Mouse (Mus musculus) right cerebral cortex, postnatal 25 days (tissue): ENCODE measurements around the gene Tns1.
"Not testable (repeated sequence)": the region's sequence is repeated elsewhere in the genome, so short reads cannot be mapped to it uniquely, and the experiment has no call there.

Experiments used
- DNase-seq: peaks from one replicate; pipeline ENCODE4 v3.0.0; 2022

Gene Tns1

DNA sequence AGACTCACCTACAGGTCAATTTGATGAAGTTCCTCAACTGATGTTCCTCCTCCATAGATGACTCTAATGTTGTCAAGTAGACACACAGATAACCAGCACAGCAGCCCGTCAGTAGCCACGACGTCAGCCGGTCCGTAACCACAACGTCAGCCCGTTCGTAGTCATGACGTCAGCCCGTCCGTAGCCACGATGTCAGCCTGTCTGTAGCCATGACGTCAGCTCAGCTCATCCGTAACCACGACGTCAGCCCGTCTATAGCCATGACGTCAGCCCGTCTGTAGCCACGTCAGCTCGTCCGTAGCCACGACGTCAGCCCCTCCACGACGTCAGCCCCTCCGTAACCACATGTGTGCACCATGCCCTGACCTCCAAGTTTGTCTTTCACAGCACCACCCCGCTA, 217.1 kb downstream of the Tns1 start:
- DNase-seq: no peak

DNA sequence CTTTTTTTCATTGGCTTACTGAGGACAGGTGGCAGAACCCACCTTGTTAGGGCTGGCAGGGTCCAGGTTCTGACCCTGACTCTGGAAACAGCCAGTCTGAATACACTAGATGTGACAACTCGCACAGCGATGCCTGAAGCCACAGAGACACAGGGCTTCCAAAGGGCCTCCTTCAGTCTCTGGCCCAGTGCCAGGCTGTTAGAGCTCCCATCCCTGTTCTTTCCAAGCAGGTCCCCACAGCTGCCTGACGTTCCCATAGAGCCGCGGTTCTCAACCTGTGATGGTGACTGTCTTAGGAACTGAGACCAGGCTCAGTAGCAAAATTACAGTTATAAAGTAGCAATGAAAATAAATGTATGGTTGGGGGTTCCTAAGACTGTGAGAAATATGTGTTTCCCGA, 217.9 kb downstream of the Tns1 start:
- no peak for DNase-seq

DNA sequence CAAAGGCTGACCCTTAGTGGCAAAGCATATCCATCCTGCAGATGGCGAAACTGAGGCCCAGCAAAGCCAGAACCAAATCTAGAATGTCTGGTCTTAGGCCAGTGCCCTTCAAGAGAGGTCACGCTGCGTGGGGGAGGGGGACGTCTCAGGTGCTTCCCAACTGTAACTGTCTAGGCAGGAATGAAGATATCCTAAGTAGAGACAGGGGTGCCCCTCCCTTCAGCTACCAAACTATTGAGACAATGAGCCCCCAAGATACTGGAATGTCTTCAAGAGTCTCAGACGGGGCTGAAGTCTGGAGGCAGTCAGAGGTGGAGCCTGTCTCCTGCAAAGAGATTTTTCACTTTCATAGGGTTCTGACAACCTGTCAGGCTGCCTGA, 218.4 kb downstream of the Tns1 start:
- DNase-seq: no peak

DNA sequence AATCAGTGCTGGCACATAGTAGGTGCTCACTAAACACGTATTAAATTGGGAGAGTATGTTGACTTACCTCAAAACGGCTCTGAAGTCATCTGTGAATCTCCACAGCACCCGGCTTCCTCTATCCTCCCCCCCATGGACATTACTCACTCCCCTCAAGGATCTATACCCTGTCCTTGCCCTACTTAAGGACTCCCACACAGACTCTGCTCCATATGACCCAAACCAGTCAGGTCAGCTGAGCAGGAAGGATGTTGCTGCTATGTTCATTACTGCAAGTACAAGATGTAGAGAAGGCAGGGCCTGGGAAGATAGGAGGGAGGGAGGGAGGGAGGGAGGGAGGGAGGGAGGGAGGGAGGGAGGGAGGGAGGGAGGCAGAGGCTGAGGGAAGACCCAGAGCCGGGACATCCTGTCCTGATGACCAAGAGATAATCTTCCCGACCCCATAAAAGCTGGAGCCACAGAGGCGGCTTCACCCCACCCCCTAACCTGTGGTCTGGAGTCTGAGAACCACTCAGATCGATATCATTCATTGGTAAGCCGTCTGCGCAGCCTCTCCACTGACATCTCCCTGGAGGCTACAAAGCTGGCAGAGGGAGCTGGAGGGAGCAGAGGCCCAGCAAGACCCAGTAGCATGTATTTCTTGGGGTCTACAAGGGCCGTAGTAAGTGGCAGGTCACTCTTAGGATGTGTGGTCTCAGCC, 219.0 kb downstream of the Tns1 start:
- no peak for DNase-seq

DNA sequence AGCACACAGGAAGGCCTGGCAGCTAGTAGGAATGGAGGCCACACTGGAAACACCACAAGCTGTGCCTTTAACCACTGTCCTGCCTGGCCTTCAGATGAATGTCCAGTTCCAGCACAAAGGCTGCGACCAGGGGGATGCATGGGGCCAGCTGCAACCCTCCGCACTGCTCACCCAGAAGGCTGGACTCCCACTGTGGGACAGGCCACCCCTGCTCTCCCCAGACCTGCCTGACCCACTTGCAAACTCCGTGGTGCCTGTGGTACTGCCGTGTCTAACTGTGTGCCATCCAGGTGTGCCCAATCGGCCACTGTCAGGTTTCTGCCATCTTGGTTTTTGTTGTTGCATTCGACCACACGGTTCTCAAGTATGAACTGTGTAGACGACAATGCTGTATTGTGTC, 219.6 kb downstream of the Tns1 start:
- DNase-seq: no peak

DNA sequence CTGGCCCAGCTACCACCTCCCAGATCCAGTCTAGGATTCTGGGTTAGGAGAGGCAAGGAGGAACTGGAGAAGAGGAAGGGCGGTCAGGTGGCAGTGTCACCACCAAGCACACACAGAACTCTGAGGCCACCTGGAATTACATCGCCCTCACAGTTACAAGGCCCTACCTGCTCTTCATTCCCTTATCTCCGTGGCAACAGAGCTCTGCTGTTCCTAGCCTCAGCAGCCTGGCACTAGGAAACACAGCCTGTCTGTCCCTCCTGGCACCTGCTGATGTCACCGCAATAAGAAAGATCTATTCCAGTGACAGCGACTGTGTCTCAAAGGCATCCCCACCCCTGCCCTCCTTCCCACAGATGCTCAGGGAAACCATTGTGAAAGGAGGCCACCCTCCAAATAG, 221.2 kb downstream of the Tns1 start:
- DNase-seq: no peak

DNA sequence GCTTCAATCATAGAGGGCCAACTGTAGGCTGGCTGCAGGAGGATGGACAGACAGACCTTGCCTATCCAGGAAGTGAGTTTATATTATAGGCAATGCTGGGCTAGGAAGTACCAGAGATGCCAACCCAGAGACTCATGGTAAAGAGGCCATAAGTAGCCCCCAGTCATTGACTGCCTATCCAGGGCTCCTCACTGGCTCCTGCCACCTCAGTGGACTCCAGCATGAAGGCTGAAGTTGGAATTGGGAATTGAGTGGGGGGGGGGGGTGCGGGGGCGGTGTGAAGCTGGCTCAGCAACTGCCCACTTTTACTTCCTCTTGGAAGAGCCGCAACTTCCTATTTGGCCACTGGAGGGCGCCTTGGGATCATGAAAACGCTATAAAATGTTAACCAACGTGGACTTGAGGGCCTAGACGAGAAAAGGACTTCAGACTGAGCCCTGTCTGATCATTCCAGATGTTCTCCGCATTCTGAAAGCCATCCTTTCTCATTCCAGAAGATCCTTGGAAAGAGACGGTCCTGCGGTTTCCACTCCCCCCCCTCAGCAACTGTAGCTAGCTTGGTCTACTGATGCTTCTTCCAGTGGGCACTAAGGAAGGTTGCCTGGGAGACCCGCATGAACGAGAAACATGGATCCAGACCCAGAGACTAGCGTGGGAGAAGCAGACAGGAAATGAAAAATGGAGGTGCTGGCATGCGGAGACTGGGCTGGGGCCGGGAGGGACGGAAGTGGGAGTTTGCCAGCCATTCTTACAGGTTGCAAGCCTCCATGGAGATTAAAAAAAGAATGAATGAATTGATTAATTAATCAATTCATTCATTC, 221.9 kb downstream of the Tns1 start:
- DNase-seq: peak; percentile 59

DNA sequence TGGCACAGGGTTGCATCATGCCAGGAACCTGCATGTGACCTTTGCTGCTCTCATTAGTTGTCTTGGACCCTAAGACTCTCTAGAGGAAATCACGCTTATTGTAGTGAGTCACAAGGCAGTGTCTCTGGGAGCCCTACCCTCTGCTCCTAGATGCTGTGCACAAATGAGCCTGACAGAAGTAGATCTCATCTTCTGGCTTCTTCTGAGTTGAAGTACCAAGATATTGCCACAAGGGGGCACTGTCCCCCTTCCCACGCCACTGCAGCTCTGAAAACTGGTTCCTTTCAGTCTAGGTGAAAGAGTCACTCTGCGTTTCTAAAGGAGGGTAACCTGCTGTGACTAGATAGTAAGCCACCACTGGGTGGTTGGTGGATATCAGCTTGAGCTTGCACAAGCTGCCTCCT, 222.8 kb downstream of the Tns1 start:
- DNase-seq: peak; percentile 76

DNA sequence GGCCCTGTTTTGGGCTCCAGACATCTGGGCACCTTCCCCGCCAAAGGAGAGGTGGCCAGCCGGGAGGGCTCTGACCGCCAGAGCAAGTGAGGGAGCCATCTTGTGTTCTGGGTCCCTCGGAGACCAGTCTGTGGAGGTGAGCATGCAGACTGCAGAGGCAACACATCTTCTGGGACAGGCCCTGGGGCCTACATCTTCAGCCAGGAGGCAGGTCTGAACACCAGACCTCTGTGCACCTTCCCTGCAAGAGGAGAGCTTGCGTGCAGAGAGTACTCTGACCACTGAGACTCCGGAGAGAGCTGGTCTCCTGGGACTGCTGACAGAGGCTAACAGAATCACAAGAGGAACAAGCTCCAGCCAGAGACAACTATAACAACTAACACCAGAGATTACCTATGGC, 228.8 kb downstream of the Tns1 start:
- not testable (repeated sequence) for DNase-seq

DNA sequence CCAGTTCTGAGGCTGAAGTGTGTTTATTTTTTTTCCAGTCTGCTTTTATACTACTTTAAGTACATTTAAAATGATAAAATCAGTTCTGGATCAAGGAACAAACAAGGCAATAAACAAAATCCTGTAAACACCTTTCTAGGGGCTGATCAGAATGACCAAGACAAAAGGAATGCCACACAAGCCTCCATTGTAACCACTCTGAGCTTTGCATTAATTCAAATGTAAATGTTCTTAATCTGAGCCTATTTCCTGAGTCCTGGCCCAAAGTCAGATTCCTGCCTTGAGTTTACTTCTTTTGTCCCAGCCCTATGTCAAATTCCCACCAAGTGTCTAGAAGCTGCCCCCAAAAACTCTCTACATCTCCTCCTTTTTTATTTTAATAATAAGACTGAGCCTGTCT, 243.5 kb downstream of the Tns1 start:
- no peak for DNase-seq

DNA sequence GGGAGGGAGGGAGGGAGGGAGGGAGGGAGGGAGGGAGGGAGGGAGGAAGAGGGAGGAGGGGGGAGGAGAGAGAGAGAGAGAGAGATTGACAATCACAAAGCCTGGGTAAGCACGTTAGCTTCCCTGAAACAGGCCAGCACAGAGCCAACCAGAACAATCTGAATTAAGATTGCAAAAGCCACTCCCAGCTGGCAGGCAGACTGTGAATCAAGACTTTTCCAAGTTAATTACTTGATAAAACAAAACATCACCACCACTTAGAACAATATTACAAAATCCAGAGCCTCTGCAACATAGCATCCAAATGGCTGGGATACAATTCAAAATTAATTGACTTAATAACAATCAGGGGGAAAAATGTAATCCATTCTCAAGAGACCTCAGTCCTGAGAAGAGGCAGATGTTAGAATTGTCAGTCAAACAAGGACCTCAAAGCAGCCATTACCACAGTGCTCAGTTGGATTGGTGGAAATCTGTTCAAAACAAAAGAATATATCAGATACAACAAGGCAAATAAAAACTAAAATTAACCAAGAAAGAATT, 248.5 kb downstream of the Tns1 start:
- no peak for DNase-seq

DNA sequence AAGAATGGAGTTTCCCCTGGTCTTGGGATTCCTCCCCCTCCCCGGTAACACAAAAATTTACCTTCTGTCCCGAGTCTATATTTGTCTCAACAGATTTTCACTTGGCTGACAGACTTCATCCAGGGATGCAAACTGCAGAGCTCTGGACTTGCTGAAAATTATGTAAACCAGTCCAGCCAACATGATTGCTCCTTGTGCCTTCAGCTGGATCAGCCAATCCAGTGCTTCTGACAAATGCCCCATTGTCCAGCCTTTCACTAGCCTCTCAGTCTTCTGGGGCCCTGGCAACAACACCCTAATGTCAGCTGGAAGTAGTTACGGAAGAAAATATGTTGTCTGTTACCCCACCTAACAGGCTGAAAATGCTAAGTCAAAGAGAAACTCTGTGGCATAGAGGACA, 259.9 kb downstream of the Tns1 start:
- DNase-seq: no peak

DNA sequence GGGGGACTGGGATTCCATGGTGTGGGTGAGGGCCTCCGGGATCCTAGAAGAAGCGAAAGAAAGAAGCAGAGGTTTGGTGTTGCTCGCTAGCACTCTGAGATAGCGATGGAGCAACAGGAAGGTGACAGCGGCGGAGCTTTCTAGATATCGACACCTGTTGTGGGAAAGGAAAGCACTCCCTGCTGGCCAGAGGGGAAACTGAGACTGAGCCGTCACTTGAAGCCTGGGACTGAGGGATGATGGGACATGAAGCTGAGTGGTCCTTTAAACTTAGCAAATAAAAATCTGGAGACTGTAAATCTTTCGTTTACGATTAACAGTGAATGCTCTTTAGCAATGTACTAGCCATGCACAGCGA, 261.2 kb downstream of the Tns1 start:
- no peak for DNase-seq

DNA sequence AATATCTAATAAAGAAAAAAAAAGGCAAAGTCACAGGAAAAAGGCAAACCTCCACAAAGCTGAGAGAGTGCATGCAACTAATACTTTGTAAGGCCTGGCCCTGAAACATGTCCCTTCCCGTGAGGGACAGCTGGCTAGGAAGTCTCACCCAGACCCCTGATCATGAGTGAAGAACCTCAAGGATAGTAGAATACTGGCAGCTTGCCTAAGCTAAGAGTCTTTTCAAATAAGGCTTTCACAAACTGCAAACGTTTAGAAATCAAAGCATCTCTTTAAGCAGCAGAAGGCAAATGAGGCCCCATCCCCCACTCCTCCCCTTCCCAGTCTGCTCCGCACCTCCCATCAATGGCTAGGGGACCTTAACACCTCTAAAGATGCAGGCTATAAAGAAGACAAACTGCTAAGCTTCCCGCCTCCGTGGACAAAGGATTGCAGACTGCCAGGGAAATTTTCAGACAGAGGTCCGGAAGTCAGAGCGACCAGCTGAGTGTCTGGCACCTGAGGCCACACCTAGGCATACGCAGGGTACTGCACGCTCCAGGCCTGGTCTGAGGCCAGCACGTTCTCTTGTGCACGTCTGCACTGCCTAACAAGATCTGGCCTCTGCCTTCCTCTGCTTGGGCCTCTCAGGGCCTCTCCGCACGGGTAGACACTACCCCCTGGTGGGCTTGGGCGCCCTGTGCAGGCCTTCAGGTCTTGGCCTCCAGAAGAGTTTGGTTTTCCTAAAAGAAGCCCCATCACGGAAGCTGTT, 261.8 kb downstream of the Tns1 start:
- no peak for DNase-seq

DNA sequence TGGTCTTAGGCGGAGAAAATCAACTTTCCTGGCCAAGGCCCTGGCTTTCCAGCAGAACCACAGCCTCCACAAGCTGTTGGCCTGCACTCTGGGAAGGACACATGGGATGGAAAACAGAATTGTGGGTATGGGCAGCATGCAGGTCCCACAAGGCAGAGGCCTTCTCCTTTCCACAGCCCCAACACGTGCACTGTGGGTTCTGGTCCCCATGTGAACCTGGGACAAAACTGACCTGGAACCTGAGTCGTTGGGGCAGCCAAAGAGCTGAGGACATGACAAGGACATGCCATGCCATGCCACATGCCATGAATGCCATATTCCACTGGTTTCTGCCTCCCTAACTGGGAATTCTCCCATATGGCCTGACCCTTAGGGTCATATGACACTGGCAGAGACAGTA, 263.8 kb downstream of the Tns1 start:
- DNase-seq: no peak
